Mouse (Mus musculus) midbrain, postnatal 0 days (tissue): ENCODE results near the gene Ptprg. TPM values are rescaled to one million over a fixed set of nuclear protein-coding genes. Genes with fewer than 3 reads are reported as not detected.
"Not testable (repeated sequence)": the region's sequence is repeated elsewhere in the genome, so short reads cannot be mapped to it uniquely, and the experiment has no call there.

ENCODE experiments used
- ATAC-seq: fragments of 200-750 bp; cut with Nextera tagmentation; 2 replicates; pipeline ENCODE4 v1.8.0; 2017; ENCODE audit warnings: moderate number of reproducible peaks, mild to moderate bottlenecking, moderate TSS enrichment, moderate library complexity; ENCODE audit not compliant: low FRiP score
- DNase-seq: peaks from one replicate; pipeline ENCODE4 v3.0.0-alpha.2; 2015; ENCODE audit warnings: low spot score
- H3K27ac ChIP-seq: fragments of 300-500 bp; sonication (generic); 2 replicates; pipeline ENCODE4 v1.5.1; 2014; ENCODE audit warnings: low read depth, mild to moderate bottlenecking, low read length, mixed read lengths
- H3K27me3 ChIP-seq: fragments of 300-500 bp; sonication (generic); 2 replicates; pipeline ENCODE4 v1.6.1; 2014; ENCODE audit warnings: low read length, control low read depth, mixed read lengths; ENCODE audit not compliant: insufficient read depth
- H3K36me3 ChIP-seq: fragments of 300-500 bp; sonication (generic); 2 replicates; pipeline ENCODE4 v1.6.1; 2014; ENCODE audit warnings: low read length, control low read depth, mixed read lengths; ENCODE audit not compliant: insufficient read depth
- H3K4me1 ChIP-seq: fragments of 300-500 bp; sonication (generic); 2 replicates; pipeline ENCODE4 v1.6.1; 2014; ENCODE audit warnings: mild to moderate bottlenecking, control low read depth, antibody characterized with exemption, low read length, mixed read lengths; ENCODE audit not compliant: insufficient read depth
- H3K4me2 ChIP-seq: fragments of 300-500 bp; sonication (generic); 2 replicates; pipeline ENCODE4 v1.6.1; 2014; ENCODE audit warnings: low read depth, mild to moderate bottlenecking, low read length, mixed read lengths; ENCODE audit not compliant: poor library complexity, severe bottlenecking
- H3K4me3 ChIP-seq: fragments of 300-500 bp; sonication (generic); 2 replicates; pipeline ENCODE4 v1.5.1; 2014; ENCODE audit warnings: low read depth, mild to moderate bottlenecking, low read length, moderate library complexity
- H3K9ac ChIP-seq: fragments of 300-500 bp; sonication (generic); replicated peaks from 2 replicates; pipeline ENCODE4 v1.6.1; 2014; ENCODE audit warnings: mild to moderate bottlenecking, low read length, moderate library complexity, mixed read lengths; ENCODE audit not compliant: poor library complexity, severe bottlenecking
- H3K9me3 ChIP-seq: fragments of 300-500 bp; sonication (generic); 2 replicates; pipeline ENCODE4 v1.6.1; 2016; ENCODE audit warnings: low read length, control low read depth
- CTCF ChIP-seq: IDR thresholded peaks from 2 replicates; pipeline ENCODE4 v1.5.1; 2016; ENCODE audit warnings: antibody characterized with exemption, mild to moderate bottlenecking
- WGBS: fragments of 180-500 bp; shearing (Covaris S2); extraction: QIAGEN DNeasy Blood & Tissue Kit; methylation state at CpG from one replicate; pipeline ENCODE4 v1.1.7; 2014; 5-methylcytosine and 5-hydroxymethylcytosine counted together
- polyA plus RNA-seq: library from polyadenylated mRNA; unstranded; fragments of >200 nt; fragmentation: Nextera tagmentation; extraction: Ambion mirVana; gene quantifications from 2 replicates; pipeline ENCODE4 v1.2.1, GENCODE M21; 2015
- total RNA-seq: library from RNA; depleted of rRNA; stranded (reverse); fragments of >200 nt; gene quantifications from 2 replicates; pipeline ENCODE4 v1.2.3, GENCODE M21; 2014

Gene Ptprg
- total and polyA plus RNA-seq, 2 experiments from 2014 or later = 25.7 to 84.9 TPM

DNA sequence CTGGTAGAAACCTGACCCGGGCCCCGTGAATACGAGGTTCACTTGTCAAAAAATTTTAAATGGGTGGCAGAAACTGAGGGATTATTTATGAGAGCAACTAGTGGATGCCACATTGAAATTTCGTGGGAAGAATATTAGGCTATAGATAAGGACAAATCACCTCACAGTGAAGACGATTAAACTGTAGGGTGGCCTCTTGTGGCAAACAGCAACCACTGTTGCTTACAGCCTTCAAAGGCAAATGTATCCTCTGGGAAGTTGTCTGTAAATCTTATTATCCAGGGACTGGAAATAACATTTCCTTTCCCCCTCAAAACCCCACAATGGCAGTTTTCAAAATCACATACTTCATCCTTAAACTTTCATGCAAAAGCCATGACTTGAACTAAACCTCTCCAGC lies 253.3 kb downstream of the Ptprg start:
- Histone ChIP-seq H3K9me3 (no peaks in the 10 kb centered on the region), H3K36me3 (no peaks in the 10 kb centered on the region), H3K4me2 (no peak overlapping the region), H3K4me3 (no peak overlapping the region), H3K4me1 (no peaks in the 10 kb centered on the region), H3K9ac (no peak overlapping the region), H3K27me3 (no peaks in the 10 kb centered on the region), H3K27ac (no peak overlapping the region)
- ATAC-seq = no peak
- peak; percentile 37 for DNase-seq
- WGBS = 43% methylated on average over 5 of the region's 5 CpGs
- peak; percentile 66 for TF ChIP-seq CTCF

DNA sequence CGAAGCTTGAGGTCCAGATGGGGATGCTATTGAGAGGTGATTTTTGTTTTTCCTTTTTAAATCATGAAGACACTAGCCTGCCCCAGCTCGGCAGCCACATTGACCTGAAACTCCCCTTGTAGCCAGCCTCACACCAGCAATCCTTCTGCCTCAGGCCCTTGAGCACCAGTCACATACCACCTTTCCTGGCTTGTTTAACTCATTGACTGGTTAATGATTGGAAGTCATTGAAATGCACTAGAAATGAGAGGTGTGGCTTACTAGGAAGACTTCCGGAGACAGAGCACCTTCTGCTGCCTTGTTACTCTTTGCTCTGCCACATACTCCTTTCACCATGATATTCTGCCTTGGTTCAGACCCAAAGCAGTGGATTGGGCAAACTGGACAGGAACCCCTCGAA lies 254.1 kb downstream of the Ptprg start:
- Histone ChIP-seq H3K4me3 (no peak overlapping the region), H3K4me2 (no peak overlapping the region), H3K4me1 (no peaks in the 10 kb centered on the region), H3K9ac (no peak overlapping the region), H3K9me3 (no peaks in the 10 kb centered on the region), H3K27me3 (no peaks in the 10 kb centered on the region), H3K36me3 (no peaks in the 10 kb centered on the region), H3K27ac (no peak overlapping the region)
- ATAC-seq (no peak), DNase-seq (no peak)
- WGBS = 73% methylated on average over 4 of the region's 4 CpGs
- no peak for TF ChIP-seq CTCF

DNA sequence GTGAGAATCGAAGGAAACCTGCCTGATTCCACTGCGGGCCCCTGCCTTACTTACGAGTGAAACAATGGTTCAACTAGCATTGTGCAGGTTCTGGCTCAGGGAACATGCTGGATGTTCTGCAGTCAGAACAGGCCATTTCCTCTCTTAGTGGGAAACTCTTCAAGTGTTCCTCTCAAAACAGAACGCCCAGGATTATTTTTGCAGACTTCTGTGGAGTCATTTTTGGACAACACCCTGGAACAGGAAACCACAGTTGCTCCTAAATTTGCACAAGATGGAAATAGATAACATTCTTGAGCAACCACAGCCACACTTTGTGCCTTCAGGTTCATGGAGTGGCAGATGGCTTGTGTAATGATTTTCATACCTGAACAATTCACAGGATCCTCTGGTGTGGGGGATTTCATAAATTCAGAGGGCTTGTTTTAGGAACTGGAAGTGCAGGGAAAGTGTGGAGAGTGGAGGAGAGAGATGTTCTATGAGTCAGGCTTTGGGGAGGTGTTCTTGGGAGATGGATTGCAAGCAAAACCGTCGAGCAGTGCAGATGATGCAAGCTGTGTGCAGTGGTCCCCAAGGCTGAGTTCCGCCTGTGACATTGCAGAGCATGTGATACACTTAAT lies 257.9 kb downstream of the Ptprg start:
- 77% methylated on average over 7 of the region's 7 CpGs for WGBS
- no peaks in the 10 kb centered on the region for H3K27me3 ChIP-seq
- no peak for TF ChIP-seq CTCF
- DNase-seq (no peak), ATAC-seq (no peak)
- no peak overlapping the region for H3K27ac ChIP-seq
- no peaks in the 10 kb centered on the region for H3K4me1 ChIP-seq
- no peaks in the 10 kb centered on the region for H3K36me3 ChIP-seq
- H3K9ac ChIP-seq = no peak overlapping the region
- no peak overlapping the region for H3K4me3 ChIP-seq
- H3K4me2 ChIP-seq = no peak overlapping the region
- no peaks in the 10 kb centered on the region for H3K9me3 ChIP-seq

DNA sequence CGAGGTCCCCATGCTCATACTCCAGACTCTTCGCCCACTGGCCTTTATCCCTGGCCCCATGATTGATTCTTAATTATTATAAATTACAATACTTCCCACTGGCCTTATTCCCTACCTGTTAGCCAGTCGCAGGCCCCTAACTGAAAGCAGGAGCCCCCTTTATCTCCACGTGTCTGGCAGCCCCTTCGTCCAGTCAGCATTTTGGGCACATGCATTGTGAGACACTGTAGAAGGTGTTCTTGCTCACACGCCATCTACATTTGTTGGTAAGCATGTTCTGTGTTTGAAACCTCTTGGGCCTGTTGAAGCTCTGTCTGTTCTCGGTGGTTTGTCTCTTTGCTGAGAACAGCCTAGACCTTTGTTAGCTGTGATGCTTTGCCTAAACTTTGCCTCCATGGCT lies 259.0 kb downstream of the Ptprg start:
- Histone ChIP-seq H3K4me2 (no peak overlapping the region), H3K36me3 (no peaks in the 10 kb centered on the region), H3K27me3 (no peaks in the 10 kb centered on the region), H3K27ac (no peak overlapping the region), H3K4me1 (no peaks in the 10 kb centered on the region), H3K9me3 (no peaks in the 10 kb centered on the region), H3K9ac (no peak overlapping the region), H3K4me3 (no peak overlapping the region)
- ATAC-seq (no peak), DNase-seq (no peak)
- WGBS = 93% methylated on average over 7 of the region's 7 CpGs
- no peak for TF ChIP-seq CTCF

DNA sequence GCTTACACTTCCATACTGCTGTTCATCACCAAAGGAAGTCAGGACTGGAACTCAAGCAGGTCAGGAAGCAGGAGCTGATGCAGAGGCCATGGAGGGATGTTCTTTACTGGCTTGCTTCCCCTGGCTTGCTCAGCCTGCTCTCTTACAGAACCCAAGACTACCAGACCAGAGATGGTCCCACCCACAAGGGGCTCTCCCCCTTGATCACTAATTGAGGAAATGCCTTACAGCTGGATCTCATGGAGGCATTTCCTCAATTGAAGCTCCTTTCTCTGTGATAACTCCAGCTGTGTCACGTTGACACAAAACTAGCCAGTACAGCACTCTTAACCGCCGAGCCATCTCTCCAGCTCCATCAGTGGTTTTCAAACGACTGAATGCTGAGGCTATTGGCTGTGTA lies 261.5 kb downstream of the Ptprg start:
- H3K4me2 ChIP-seq, H3K9ac ChIP-seq, ATAC-seq, H3K4me3 ChIP-seq, DNase-seq, H3K27ac ChIP-seq, H3K36me3 ChIP-seq, H3K27me3 ChIP-seq, H3K4me1 ChIP-seq, H3K9me3 ChIP-seq: not testable (repeated sequence)
- WGBS = 80% methylated on average over 4 of the region's 4 CpGs

DNA sequence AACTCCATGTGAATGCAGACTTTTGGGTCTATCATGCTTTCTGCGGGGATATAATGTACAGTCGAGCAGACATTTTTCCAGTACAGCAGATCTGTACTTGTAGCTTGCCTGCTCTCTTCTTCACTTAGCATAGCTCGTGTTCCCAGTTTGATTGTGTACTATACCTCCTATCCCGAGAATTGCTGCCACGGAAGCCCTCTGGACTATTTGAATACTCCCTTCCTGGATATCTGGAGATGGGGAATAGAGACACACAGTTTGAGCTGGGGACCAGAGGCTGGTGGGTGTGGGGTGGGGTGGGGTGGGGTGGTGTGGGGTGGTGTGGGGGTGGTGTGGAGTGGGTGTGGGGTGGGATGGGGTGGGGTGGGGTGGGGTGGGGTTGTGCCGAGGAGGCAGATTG lies 263.9 kb downstream of the Ptprg start:
- no peak for ATAC-seq
- WGBS = 81% methylated on average over 6 of the region's 6 CpGs

More for the DNA sequence above, 263.9 kb downstream of the Ptprg start:
- H3K36me3 ChIP-seq = no peaks in the 10 kb centered on the region
- no peak overlapping the region for H3K27ac ChIP-seq
- TF ChIP-seq CTCF = no peak
- no peak overlapping the region for H3K4me3 ChIP-seq
- H3K9me3 ChIP-seq = no peaks in the 10 kb centered on the region
- no peak for DNase-seq
- 0 out of 2 replicates have a peak, but pooled peaks cover 3% of the 10 kb centered on the region for H3K4me1 ChIP-seq
- H3K9ac ChIP-seq = no peak overlapping the region
- H3K27me3 ChIP-seq = no peaks in the 10 kb centered on the region
- H3K4me2 ChIP-seq = no peak overlapping the region
